ENCODE assay signal across 8 mouse cellular contexts in the genomic region with DNA sequence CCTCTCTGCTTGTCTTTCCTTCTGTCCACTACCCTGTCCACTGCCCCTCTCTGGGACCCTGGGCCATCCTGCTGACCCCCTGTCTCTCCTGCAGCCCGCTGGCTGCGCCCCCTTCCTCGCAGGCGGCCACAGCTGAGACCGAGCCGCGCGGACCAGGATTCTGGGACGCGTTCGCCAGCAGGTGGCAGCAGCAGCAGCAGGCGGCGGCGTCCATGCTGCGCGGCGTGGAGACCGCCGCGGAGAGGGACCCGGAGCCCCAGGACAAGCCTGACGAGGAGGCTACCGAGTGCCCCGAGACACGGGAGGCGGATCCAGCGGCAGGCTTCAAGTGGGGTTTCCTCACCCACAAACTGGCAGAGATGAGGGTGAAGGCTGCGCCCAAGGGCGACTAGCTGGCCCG. TPM values are rescaled to one million over a fixed set of nuclear protein-coding genes. Genes with fewer than 3 reads are reported as not detected.
DNase-seq lines count a peak whose midpoint lies in the region; ATAC-seq and TF ChIP-seq lines count a peak whose summit lies in the region.

No protein-coding gene starts in this region.

- peak; percentile 54 for ATAC-seq in forebrain, embryonic 13.5 days

- peak; percentile 46 to 55 for DNase-seq in adrenal gland, postnatal 4 days (ENCODE audit: low spot score in 2 of 2)
- DNase-seq in heart, postnatal 4 days = peak; percentile 89
- DNase-seq in layer of hippocampus, postnatal 14 days (ENCODE audit: low spot score in 2 of 2) = peak; percentile 61 to 72
- DNase-seq in lung, postnatal 4 days = peak; percentile 80 to 86
- DNase-seq in right cerebral cortex, adult 18-20 months = peak; percentile 60
- peak; percentile 74 for DNase-seq in urinary bladder, postnatal 14 days (ENCODE audit: low spot score)

- no peak overlapping the region for H3K27ac ChIP-seq in forebrain, embryonic 13.5 days

- peak overlapping the region; percentile 78 for H3K4me3 ChIP-seq in E14TG2a.4 (replicated peaks; ENCODE audit: low read length)
- H3K4me3 ChIP-seq in forebrain, embryonic 13.5 days = peak overlapping the region; percentile 47

- WGBS in forebrain, embryonic 13.5 days = 1% methylated on average over 30 of the region's 30 CpGs

- H3K4me1 ChIP-seq in E14TG2a.4 (replicated peaks; ENCODE audit: low read depth, low read length) = peaks cover 82% of the 10 kb centered on the region
- peaks cover 62% of the 10 kb centered on the region for H3K4me1 ChIP-seq in forebrain, embryonic 13.5 days

- H3K36me3 ChIP-seq in E14TG2a.4 (ENCODE audit: insufficient read depth, low read length) = peaks cover under 1% of the 10 kb centered on the region; the same call in 1 of the 2 replicates
- no peaks in the 10 kb centered on the region for H3K36me3 ChIP-seq in forebrain, embryonic 13.5 days (ENCODE audit: poor library complexity, severe bottlenecking)

- no peak; the same call in 1 of the 2 replicates for TF ChIP-seq CTCF in E14TG2a.4 (conservative IDR thresholded peaks at IDR 0.05; ENCODE audit: low read length)

- peak overlapping the region; percentile 76 for H3K4me2 ChIP-seq in forebrain, embryonic 13.5 days

- H3K9me3 ChIP-seq in E14TG2a.4 (ENCODE audit: low read length) = no peaks in the 10 kb centered on the region
- H3K9me3 ChIP-seq in forebrain, embryonic 13.5 days (replicated peaks) = no peaks in the 10 kb centered on the region

- H3K9ac ChIP-seq in forebrain, embryonic 13.5 days = peak overlapping the region; percentile 58

- H3K27me3 ChIP-seq in E14TG2a.4 (ENCODE audit: insufficient read depth, low read length) = peaks cover 78% of the 10 kb centered on the region
- H3K27me3 ChIP-seq in forebrain, embryonic 13.5 days = peaks cover 86% of the 10 kb centered on the region

RNA-seq across cellular contexts. Expression of gene Gm30191, which starts 2.9 kb away (rescaled TPM):
- not detected for total RNA-seq in adrenal gland, postnatal 4 days (2021)
- not detected in 2 replicates for polyA plus RNA-seq in forebrain, embryonic 13.5 days (2015; fragmentation: Nextera tagmentation; extraction: Ambion mirVana)
- not detected for total RNA-seq in heart, postnatal 4 days (2021)
- not detected for total RNA-seq in layer of hippocampus, postnatal 14 days (2021)

RNA-seq across cellular contexts. Expression of gene Grrp1, which starts 4.3 kb away (rescaled TPM):
- 10 to 100 TPM in 1 of 2 experiments, 1 to 10 TPM in 1; 9.4 to 10.8 TPM for total RNA-seq in adrenal gland, postnatal 4 days (2021)
- polyA plus RNA-seq in forebrain, embryonic 13.5 days (2015; fragmentation: Nextera tagmentation; extraction: Ambion mirVana) = 4.7 and 5.1 TPM in 2 replicates
- 10 to 100 TPM in 1 of 2 experiments, 1 to 10 TPM in 1; 8.9 to 10.3 TPM for total RNA-seq in heart, postnatal 4 days (2021)
- total RNA-seq in layer of hippocampus, postnatal 14 days (2021) = 1 to 10 TPM; 3.6 to 4.1 TPM

RNA-seq across cellular contexts. Expression of gene Zfp593, which starts 4.3 kb away (rescaled TPM):
- 10 to 100 TPM; 11.3 to 12.5 TPM for total RNA-seq in adrenal gland, postnatal 4 days (2021)
- 16.6 and 17.2 TPM in 2 replicates for polyA plus RNA-seq in forebrain, embryonic 13.5 days (2015; fragmentation: Nextera tagmentation; extraction: Ambion mirVana)
- total RNA-seq in heart, postnatal 4 days (2021) = 1 to 10 TPM; 5.8 TPM
- 10 to 100 TPM; 10.6 to 11.8 TPM for total RNA-seq in layer of hippocampus, postnatal 14 days (2021)

RNA-seq across cellular contexts. Expression of gene E130218I03Rik, which starts 6.2 kb away (rescaled TPM):
- not detected for total RNA-seq in adrenal gland, postnatal 4 days (2021)
- 0.65 and 0.68 TPM in 2 replicates for polyA plus RNA-seq in forebrain, embryonic 13.5 days (2015; fragmentation: Nextera tagmentation; extraction: Ambion mirVana)
- total RNA-seq in heart, postnatal 4 days (2021) = not detected
- total RNA-seq in layer of hippocampus, postnatal 14 days (2021) = not detected

RNA-seq across cellular contexts. Expression of gene Cnksr1, which starts 11.5 kb away (rescaled TPM):
- 1 to 10 TPM in 1 of 2 experiments, under 1 TPM in 1; 0.34 to 3.0 TPM for total RNA-seq in adrenal gland, postnatal 4 days (2021)
- polyA plus RNA-seq in forebrain, embryonic 13.5 days (2015; fragmentation: Nextera tagmentation; extraction: Ambion mirVana) = not detected in 2 replicates
- total RNA-seq in heart, postnatal 4 days (2021) = 1 to 10 TPM; 1.6 to 2.0 TPM
- under 1 TPM; 0.19 to 0.58 TPM for total RNA-seq in layer of hippocampus, postnatal 14 days (2021)
